8 mouse cellular contexts compared by ENCODE assay signal in genomic region chr14:32950312-32951301, GRCm38 (mm10). TPM values are rescaled to one million over a fixed set of nuclear protein-coding genes. Genes with fewer than 3 reads are reported as not detected.
DNase-seq lines count a peak whose midpoint lies in the region; ATAC-seq lines count a peak whose summit lies in the region.

No protein-coding gene starts in this region.

- peak; percentile 10 for DNase-seq in Muller cell, postnatal 12 days (ENCODE audit: inconsistent ontology term)
- peak; percentile 9 for DNase-seq in embryo, embryonic 11.5 days (ENCODE audit: low read depth, low spot score)
- DNase-seq in heart, adult 8-10 months (ENCODE audit: low spot score), result peak; percentile 62
- DNase-seq in kidney, adult 11 months, result peak; percentile 46
- peak; percentile 53 for DNase-seq in lung, postnatal 14 days
- DNase-seq in testis, postnatal 10 days (ENCODE audit: low spot score), result peak; percentile 61
- DNase-seq in thymus, adult 18-20 months, result no peak

- no peak for ATAC-seq in megakaryocyte-erythroid progenitor cell, adult 5-6 weeks (replicated peaks; ENCODE audit: low FRiP score, low TSS enrichment, poor library complexity, severe bottlenecking)

RNA-seq across cellular contexts. Expression of gene Lrrc18, which starts 40.6 kb away (rescaled TPM):
- under 1 TPM; 0.16 to 0.32 (median 0.21) TPM for total RNA-seq in heart, adult 8-10 months (2022)
- total RNA-seq in megakaryocyte-erythroid progenitor cell, adult 5-6 weeks (2014; fragmentation: Nextera tagmentation), result not detected in 2 replicates
- not detected in 2 replicates for total RNA-seq in megakaryocyte-erythroid progenitor cell, adult 5-6 weeks (2017)

Comparison
In these comparisons a context has a peak if more than half of its experiments do, and no peak if none do; other contexts are left out.
1. DNase-seq: peak in Muller cell, postnatal 12 days (single experiment), embryo, embryonic 11.5 days (single experiment), heart, adult 8-10 months (single experiment), kidney, adult 11 months (single experiment), lung, postnatal 14 days (single experiment) and testis, postnatal 10 days (single experiment); none in thymus, adult 18-20 months (0 of 2).